Mouse (Mus musculus) left cerebral cortex, adult 2 months (tissue): ENCODE data around the gene Hps5. TPM values are rescaled to one million over a fixed set of nuclear protein-coding genes. Genes with fewer than 3 reads are reported as not detected.

Experiments
- DNase-seq, 2 experiments: peaks; one replicate each; pipeline ENCODE4 v3.0.0; 2021 to 2022; ENCODE audit warnings: low spot score in 2 of 2, mixed read lengths in 1 of 2; ENCODE audit errors: extremely low spot score in 1 of 2
- H3K27ac ChIP-seq: fragments of 200-600 bp; 2 replicates; pipeline ENCODE4 v1.8.1; 2022
- H3K4me3 ChIP-seq: fragments of 200-600 bp; 2 replicates; pipeline ENCODE4 v1.8.1; 2022
- CTCF ChIP-seq: fragments of 200-600 bp; IDR thresholded peaks from 2 replicates; pipeline ENCODE4 v1.8.1; 2022; ENCODE audit warnings: antibody characterized with exemption, mild to moderate bottlenecking, moderate library complexity
- intact Hi-C: fragments of 180-260 bp; cut with DNase I; formaldehyde crosslinking; loops from one replicate; pipeline ENCODE4 v1.15.1; 2025
- total RNA-seq, 2 experiments: library from RNA; stranded (reverse); gene quantifications; 2 replicates each; pipeline ENCODE4 v1.2.3; 2021

Hps5 gene
- total RNA-seq, 2 experiments from 2014 or later: 14.6 to 16.8 TPM

DNA sequence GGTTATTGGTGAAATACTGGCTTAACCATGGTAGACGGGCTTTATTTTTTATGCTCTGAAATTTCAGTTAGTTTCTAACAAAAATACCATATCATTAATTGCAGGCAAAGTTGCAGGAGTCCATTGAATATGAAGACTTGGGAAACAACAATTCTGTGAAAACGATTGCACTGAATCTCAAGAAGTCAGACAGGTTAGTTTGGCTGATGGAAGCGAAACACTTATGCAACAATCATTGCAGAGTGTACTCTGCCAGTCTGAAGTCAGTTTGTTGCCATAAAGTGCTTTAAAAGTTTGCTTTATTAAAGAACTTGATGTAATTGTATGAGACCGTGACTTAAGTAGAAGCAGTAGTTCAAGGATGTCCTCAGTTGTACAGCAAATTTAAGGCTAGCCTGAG is 18.1 kb upstream of the Hps5 start:
- no peak for DNase-seq
- no peak for TF ChIP-seq CTCF
- Histone ChIP-seq H3K27ac (no peak overlapping the region), H3K4me3 (no peak overlapping the region)
- intact Hi-C loops: no loop called here

DNA sequence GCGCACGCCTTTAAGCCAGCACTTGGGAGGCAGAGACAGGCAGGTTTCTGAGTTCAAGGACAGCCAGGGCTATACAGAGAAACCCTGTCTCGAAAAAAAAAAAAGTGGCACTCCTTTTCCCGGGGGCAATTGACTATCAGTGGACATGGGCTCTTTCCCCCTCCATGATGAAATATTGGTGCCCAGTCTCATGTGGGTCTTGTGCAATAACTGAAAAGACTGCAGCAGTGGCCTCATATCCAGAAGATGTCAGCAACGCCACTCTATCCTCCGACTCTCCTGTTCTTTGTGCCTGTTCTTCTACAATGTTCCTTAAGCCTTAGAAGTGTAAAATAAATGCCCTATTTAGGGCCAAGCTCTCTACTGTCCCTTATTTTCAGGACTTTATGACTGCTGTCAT is 14.5 kb upstream of the Hps5 start:
- no peak for TF ChIP-seq CTCF
- Histone ChIP-seq H3K4me3 (no peak overlapping the region), H3K27ac (no peak overlapping the region)
- DNase-seq: no peak
- intact Hi-C loops: no loop called here

DNA sequence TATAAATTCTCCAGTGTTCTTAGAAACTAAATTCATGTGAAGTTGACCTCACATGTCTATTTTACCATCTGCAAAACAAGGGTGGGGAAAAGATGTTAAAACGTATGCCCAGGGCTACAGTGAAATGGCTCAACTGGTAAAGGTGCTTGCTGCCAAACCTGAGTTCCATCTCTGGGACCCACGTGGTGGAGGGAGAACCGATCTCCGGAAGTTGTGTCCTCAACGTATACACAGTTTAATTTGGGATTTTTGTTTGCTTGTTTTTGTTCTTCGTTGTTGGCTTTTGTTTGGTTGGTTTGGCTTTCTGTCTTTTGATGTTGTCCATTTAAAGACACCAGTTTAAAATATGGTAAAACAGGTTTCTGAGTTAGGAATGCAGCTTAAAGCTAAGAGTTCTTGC is 915 bp upstream of the Hps5 start:
- Histone ChIP-seq H3K4me3 (peak overlapping the region; percentile 92), H3K27ac (no peak overlapping the region)
- TF ChIP-seq CTCF: no peak
- intact Hi-C loops: loop anchor here (5.0 kb wide), 2 partner anchors 51 to 211 kb away; partner anchors contain the start of gene Spty2d1
- DNase-seq: no peak

DNA sequence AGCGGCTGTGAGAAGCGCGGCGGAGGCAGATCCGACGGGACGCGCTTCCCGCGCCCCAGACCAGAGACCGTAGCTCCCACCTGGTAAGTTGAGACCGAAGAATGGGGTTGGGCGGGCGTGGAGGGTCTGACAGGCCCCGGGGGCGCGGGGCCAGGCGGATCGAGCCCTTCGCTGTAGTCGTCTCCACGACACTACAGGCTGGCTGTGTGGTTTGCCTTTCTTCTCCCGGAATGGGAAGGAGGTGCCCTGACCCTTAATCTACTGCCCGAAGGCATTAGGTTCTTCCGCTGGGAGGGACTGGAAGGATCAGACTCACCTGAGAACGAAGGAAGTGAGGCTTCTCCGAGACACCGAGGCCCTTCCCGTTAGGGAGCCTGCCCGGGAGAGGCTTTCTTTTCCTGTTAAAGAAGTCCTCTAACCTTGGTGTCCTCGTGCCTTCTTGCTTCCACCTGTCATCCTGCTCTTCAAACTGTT is 379 bp upstream of the Hps5 start:
- intact Hi-C loops: loop anchor here (5.0 kb wide), 2 partner anchors 51 to 211 kb away; partner anchors contain the start of gene Spty2d1
- TF ChIP-seq CTCF: no peak
- no peak for DNase-seq
- H3K4me3 ChIP-seq: peak overlapping the region; percentile 92
- peak overlapping the region; percentile 99 for H3K27ac ChIP-seq

DNA sequence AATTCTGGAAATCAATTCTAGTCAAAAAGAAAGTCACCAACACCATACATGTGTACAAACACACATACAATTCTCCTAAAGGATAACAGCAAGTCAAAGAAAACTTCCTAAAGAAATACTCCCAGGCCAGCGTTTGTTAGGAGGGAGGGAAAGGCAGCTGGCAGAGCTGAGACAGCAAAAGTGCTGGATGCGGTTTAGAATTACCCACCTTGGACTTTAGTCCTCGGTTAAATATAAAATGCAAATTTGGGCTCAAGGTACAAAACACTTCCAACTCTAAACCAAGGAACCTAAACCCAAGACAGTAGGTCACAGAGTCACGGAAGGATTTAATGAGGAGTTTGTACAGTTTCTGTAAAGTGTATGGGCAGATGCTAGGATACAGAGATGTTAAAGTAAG is 2.0 kb downstream of the Hps5 start:
- no peak for TF ChIP-seq CTCF
- intact Hi-C loops: no loop called here
- H3K27ac ChIP-seq: no peak overlapping the region
- H3K4me3 ChIP-seq: no peak overlapping the region
- DNase-seq: no peak

DNA sequence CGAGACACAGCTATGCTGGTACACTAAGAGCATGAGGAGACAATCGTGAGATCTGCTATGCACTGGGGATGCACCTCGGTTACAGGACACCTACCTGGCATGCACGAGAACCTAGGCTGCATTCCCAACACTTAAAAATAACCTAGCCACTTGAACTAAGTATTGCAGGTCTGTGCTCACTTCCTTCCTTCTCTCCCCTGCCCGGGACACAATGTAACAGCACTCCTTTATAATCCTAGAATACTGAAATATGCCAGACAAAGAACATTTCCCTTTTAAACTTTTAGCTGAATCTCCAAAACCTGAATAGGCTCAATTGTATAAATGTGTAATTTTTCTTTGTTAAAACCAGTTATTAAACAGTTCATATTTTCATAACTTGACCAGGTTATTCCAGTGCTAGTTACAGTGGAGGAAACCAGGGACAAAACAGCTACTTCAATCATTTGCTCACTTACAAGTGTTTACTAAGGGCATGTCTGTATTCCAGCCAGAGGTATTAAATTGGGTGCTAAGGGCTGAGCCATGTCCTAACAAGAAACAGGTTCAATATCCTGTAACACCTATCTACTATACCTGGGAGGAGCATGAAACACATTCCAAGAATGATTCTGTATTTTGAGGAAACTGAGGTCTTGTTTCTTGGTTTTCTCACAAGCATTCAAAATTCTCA is 6.6 kb downstream of the Hps5 start:
- no peak for DNase-seq
- intact Hi-C loops: no loop called here
- no peak for TF ChIP-seq CTCF
- Histone ChIP-seq H3K4me3 (no peak overlapping the region), H3K27ac (no peak overlapping the region)

DNA sequence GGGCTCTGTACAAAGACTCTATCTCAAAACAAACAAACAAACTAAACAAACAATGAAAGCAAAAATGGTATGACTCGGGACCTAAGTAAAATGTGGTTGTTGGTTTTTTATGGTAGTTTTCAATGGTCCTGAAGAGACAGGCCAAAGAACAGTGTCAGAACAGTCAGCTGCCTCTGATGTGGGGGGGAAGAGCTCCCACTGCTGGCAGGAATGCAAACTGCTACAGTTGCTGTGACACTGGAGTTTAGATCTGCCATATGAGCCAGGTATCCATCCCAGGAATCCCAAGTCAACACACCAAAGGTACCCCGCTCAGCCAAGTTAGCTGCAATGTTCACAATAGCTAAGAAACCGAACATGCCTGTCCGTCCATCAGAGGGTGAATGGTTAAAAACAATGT is 25.2 kb downstream of the Hps5 start:
- DNase-seq: peak; percentile 30 to 52
- H3K27ac ChIP-seq: no peak overlapping the region
- no peak overlapping the region for H3K4me3 ChIP-seq
- intact Hi-C loops: loop anchor here (2.0 to 5.0 kb wide), 2 partner anchors 56 to 123 kb away; partner anchors contain the start of gene Saa3
- peak; percentile 85 for TF ChIP-seq CTCF

DNA sequence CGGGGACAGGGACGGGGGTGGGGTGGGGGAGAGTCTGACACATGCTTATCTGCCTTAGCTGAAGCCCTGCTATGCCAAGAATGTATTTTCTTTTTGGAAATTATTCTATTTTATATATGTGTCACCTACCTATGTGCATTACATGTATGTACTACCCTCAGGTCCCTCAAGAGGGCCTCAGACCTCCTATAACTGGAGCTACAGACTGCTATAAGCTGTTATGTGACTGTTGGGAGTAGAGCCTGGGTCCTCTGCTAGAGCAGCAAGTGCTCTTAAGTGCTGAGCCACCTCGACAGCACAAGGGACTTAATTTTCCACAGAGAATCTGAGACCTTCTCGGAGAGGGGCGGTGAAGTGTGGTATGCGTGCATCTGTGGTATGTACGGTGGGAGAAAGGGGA is 27.4 kb downstream of the Hps5 start:
- DNase-seq: no peak
- intact Hi-C loops: no loop called here
- Histone ChIP-seq H3K4me3 (no peak overlapping the region), H3K27ac (no peak overlapping the region)
- no peak for TF ChIP-seq CTCF

DNA sequence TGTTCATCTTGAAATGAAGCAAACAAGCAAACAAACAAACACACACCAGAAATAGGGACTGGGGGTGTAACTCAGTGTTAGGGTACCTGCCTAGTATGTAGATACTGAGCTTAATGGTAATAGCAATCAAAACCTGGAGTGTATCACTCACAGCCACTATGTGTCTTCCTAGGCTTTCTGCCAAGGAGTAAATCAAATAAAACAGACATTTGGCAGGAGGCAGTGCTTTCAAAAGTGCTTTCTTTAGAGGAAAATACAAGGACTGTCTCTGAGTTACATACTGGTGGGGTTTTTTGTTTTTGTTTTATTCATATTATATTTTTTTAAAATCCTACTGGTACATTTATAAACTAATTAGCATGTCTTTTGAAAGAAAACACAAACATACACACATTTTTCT is 28.5 kb downstream of the Hps5 start:
- H3K4me3 ChIP-seq: no peak overlapping the region
- TF ChIP-seq CTCF: no peak

DNA sequence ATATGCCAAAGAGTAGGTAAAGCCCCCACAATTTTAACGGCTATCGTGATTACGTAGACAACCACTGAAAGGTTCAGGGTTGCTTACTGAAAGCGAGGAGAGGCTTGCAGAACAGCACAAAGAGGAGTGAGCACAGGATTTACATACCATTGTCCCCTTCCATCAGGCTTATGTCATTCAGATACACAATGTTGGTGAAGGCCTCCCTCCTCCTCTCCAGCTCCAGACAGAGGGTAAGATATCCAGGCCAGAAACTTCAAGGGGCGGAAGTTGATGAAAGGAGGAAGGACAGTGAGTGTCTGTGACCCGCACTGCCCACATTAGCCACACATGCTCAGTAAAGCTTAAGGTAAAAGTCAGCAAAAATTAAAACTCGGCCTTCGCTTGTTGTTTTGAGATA is 31.2 kb downstream of the Hps5 start:
- intact Hi-C loops: no loop called here
- TF ChIP-seq CTCF: no peak
- no peak for DNase-seq
- H3K27ac ChIP-seq: no peak overlapping the region
- no peak overlapping the region for H3K4me3 ChIP-seq

More for the DNA sequence above, 28.5 kb downstream of the Hps5 start:
- no peak for DNase-seq
- intact Hi-C loops: no loop called here
- H3K27ac ChIP-seq: no peak overlapping the region

DNA sequence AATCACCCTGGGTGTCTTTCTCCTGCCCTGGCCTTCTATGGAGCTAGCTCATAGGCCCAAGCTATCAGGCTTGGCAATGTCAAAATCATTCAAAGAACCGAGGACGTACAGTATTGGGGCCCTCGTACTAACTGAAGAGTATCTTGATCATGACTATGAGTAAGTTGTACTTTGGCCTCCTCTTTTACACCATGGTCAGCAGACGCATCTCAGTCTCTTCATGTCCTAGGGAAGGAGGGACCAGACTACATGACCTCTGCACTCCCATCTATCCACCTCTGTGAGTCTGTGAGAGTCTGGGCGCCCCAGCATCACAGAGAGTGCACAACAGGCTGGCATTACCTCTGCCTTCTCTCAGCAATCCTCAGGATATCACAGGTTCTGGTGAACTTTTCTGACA is 33.3 kb downstream of the Hps5 start:
- H3K4me3 ChIP-seq: no peak overlapping the region
- DNase-seq: no peak
- no peak overlapping the region for H3K27ac ChIP-seq
- intact Hi-C loops: no loop called here
- no peak for TF ChIP-seq CTCF

DNA sequence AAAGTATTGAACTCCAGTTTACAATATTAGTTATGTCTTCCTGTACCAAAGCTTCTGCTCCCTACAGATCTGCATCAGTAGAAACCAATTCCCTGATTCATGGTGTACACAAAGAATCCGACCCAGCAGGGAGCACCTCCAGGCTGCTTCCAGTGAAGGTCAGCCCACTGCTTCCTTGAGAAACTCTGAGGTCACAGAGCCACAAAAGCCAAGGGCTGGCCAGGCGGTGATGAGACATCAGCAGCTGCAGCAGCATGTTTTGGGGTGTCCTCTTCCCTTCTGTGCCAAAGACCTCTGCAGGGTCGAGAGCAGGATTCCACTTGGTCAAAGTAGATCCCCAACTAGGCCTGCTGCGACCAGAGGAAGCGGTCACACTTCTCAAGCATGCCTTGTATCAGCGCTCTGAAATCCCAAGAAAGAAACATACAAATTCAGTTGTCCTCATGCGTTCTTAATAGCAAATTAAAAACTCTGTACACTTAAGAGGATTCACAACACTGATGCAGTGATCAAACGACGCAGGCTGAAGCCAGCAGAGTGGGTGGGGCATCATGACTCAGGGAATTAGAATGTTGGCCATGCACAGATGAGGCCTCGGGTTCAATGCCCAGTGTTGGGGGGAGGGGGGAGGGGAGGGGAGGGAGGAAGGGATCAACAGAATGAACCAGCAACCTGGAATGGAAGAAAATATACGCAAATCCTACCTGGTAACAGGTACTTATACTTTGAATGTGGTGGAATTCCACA is 34.6 kb downstream of the Hps5 start:
- intact Hi-C loops: no loop called here
- Histone ChIP-seq H3K27ac (no peak overlapping the region), H3K4me3 (no peak overlapping the region)
- TF ChIP-seq CTCF: no peak
- DNase-seq: no peak
